ENCODE assay signal across 8 mouse cellular contexts in the genomic region with DNA sequence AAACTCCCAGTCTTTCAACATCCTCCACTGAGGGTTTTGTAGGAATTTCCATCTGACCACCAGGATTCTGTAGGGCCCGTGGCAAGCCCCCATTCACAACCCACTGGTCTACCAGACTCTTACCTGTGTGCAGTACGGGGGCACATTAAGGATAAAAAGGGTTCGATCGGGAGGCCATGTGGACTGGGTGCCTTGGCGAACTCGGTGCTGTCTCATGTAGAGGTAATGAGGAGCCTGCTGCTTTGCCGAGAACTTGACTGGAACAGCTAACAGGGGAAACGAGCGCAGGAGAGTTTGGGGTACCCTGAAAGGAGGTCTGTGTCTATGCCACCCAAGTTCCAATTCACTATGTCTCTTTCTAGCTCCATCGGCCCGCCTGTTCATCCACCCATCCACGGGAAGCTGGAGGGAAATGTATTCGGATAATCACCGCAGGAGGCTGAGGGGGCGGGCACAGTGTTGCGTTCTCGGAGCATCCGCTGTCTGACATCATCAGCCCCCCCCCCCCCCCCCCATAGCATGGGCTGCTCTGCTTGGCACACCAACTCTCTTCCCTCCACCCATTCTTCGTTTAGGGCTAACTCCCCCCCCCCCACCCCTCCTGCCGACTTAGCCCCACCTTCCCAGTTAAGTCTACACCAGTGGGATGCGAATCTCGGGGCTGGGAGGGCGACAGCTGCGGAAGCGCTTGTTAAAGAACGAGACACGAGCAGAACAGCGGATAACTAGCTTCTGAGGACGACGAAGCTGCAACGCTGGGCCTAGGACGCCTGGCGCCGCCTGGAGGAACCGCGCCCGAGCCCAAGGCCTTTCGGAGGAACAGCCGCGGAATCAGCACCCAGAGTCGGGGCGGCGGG. TPM values are rescaled to one million over a fixed set of nuclear protein-coding genes. Genes with fewer than 3 reads are reported as not detected.
A peak's percentile ranks its signal among the peaks of the same experiment; 100 is the strongest.
DNase-seq lines count a peak whose midpoint lies in the region; ATAC-seq lines count a peak whose summit lies in the region.

No protein-coding gene starts in this region.

- H3K27ac ChIP-seq in neural tube, embryonic 14.5 days (ENCODE audit: low read depth, low read length), result peak overlapping the region; percentile 81

- H3K4me1 ChIP-seq in neural tube, embryonic 14.5 days (ENCODE audit: control insufficient read depth, insufficient read depth, low read length), result 0 out of 2 replicates have a peak, but pooled peaks cover 4% of the 10 kb centered on the region

- peak; percentile 80 for DNase-seq in 3T3-L1 (ENCODE audit: low read depth, low spot score)
- peak; percentile 86 for DNase-seq in NIH3T3 (ENCODE audit: low read depth)
- DNase-seq in cerebellum, postnatal 25 days, result peak; percentile 42 to 70
- peak; percentile 69 for DNase-seq in kidney, postnatal 10 days
- peak; percentile 31 to 48 for DNase-seq in lung, adult 18-20 months
- peak; percentile 73 for DNase-seq in thymus, postnatal 4 days

- whole genome bisulfite sequencing in neural tube, embryonic 14.5 days, result 4% methylated on average over 37 of the region's 43 CpGs

- H3K9me3 ChIP-seq in neural tube, embryonic 14.5 days (ENCODE audit: control insufficient read depth, low read length), result no peaks in the 10 kb centered on the region

- peaks cover 20% of the 10 kb centered on the region for H3K36me3 ChIP-seq in neural tube, embryonic 14.5 days (ENCODE audit: control insufficient read depth, insufficient read depth, low read length)

- peak overlapping the region; percentile 63 for H3K4me2 ChIP-seq in neural tube, embryonic 14.5 days (ENCODE audit: low read depth, low read length)

- H3K4me3 ChIP-seq in neural tube, embryonic 14.5 days (ENCODE audit: low read depth, low read length), result peak overlapping the region; percentile 75

- no peaks in the 10 kb centered on the region; the same call in 1 of the 2 replicates for H3K27me3 ChIP-seq in neural tube, embryonic 14.5 days (ENCODE audit: control insufficient read depth, insufficient read depth, low read length)

- peak overlapping the region; percentile 69 for H3K9ac ChIP-seq in neural tube, embryonic 14.5 days (replicated peaks; ENCODE audit: low read depth, low read length)

- peak; percentile 52 for ATAC-seq in granulocyte monocyte progenitor cell, adult 5-6 weeks (replicated peaks; ENCODE audit: poor library complexity, severe bottlenecking)
- peak; percentile 62 for ATAC-seq in neural tube, embryonic 14.5 days (ENCODE audit: low read depth)

RNA-seq across cellular contexts. Expression of gene Rrp7a, which starts 0.7 kb away (rescaled TPM):
- total RNA-seq in granulocyte monocyte progenitor cell, adult 5-6 weeks (2014; fragmentation: Nextera tagmentation), result 26.9 and 35.9 TPM in 2 replicates
- total RNA-seq in granulocyte monocyte progenitor cell, adult 5-6 weeks (2017), result 50.0 and 88.6 TPM in 2 replicates
- polyA plus RNA-seq in neural tube, embryonic 14.5 days (2014; fragmentation: Nextera tagmentation; extraction: Ambion mirVana), result 52.1 and 70.5 TPM in 2 replicates

RNA-seq across cellular contexts. Expression of gene Poldip3, which starts 27.2 kb away (rescaled TPM):
- total RNA-seq in granulocyte monocyte progenitor cell, adult 5-6 weeks (2014; fragmentation: Nextera tagmentation), result 56.1 and 72.5 TPM in 2 replicates
- total RNA-seq in granulocyte monocyte progenitor cell, adult 5-6 weeks (2017), result 78.7 and 81.9 TPM in 2 replicates
- 153 and 155 TPM in 2 replicates for polyA plus RNA-seq in neural tube, embryonic 14.5 days (2014; fragmentation: Nextera tagmentation; extraction: Ambion mirVana)

RNA-seq across cellular contexts. Expression of gene Serhl, which starts 32.6 kb away (rescaled TPM):
- 48.6 and 66.5 TPM in 2 replicates for total RNA-seq in granulocyte monocyte progenitor cell, adult 5-6 weeks (2014; fragmentation: Nextera tagmentation)
- 28.0 and 39.1 TPM in 2 replicates for total RNA-seq in granulocyte monocyte progenitor cell, adult 5-6 weeks (2017)
- polyA plus RNA-seq in neural tube, embryonic 14.5 days (2014; fragmentation: Nextera tagmentation; extraction: Ambion mirVana), result 22.3 and 37.8 TPM in 2 replicates

RNA-seq across cellular contexts. Expression of gene Cyb5r3, which starts 50.5 kb away (rescaled TPM):
- total RNA-seq in granulocyte monocyte progenitor cell, adult 5-6 weeks (2014; fragmentation: Nextera tagmentation), result 48.7 and 61.3 TPM in 2 replicates
- 22.4 and 27.8 TPM in 2 replicates for total RNA-seq in granulocyte monocyte progenitor cell, adult 5-6 weeks (2017)
- 122 and 139 TPM in 2 replicates for polyA plus RNA-seq in neural tube, embryonic 14.5 days (2014; fragmentation: Nextera tagmentation; extraction: Ambion mirVana)

Comparison
In these comparisons a context has a peak if more than half of its experiments do, and no peak if none do; other contexts are left out.
1. Peak in every context shown above with its lines: DNase-seq, ATAC-seq, H3K4me3 ChIP-seq and H3K27ac ChIP-seq.